Mouse (Mus musculus): ENCODE measurements around the gene 6030408B16Rik.

Gene 6030408B16Rik

GRCm38 (mm10) chr15:101297988-101298387, 5.0 kb downstream of the 6030408B16Rik start:
- DNase-seq (ENCODE audit: low spot score), result no peak

- no peak for DNase-seq (ENCODE audit: low spot score)
Measured at GRCm38 (mm10) chr15:101298550-101298949, 5.5 kb downstream of the 6030408B16Rik start.

- DNase-seq (ENCODE audit: low spot score), result no peak
Measured at GRCm38 (mm10) chr15:101299480-101299960, 6.5 kb downstream of the 6030408B16Rik start.

- DNase-seq (ENCODE audit: low spot score), result no peak
Measured at GRCm38 (mm10) chr15:101300128-101300527, 7.1 kb downstream of the 6030408B16Rik start.

- no peak for DNase-seq (ENCODE audit: low spot score)
Measured at GRCm38 (mm10) chr15:101302201-101302600, 9.2 kb downstream of the 6030408B16Rik start.

- no peak for DNase-seq (ENCODE audit: low spot score)
Measured at GRCm38 (mm10) chr15:101303830-101304229, 10.8 kb downstream of the 6030408B16Rik start.

- DNase-seq (ENCODE audit: low spot score), result no peak
Measured at GRCm38 (mm10) chr15:101306459-101306858, 13.4 kb downstream of the 6030408B16Rik start.

GRCm38 (mm10) chr15:101308440-101309348, 15.7 kb downstream of the 6030408B16Rik start:
- no peak for DNase-seq (ENCODE audit: low spot score)

GRCm38 (mm10) chr15:101309493-101309892, 16.5 kb downstream of the 6030408B16Rik start:
- no peak for DNase-seq (ENCODE audit: low spot score)

GRCm38 (mm10) chr15:101311087-101311770, 18.2 kb downstream of the 6030408B16Rik start:
- DNase-seq (ENCODE audit: low spot score), result no peak

- no peak for DNase-seq (ENCODE audit: low spot score)
Measured at GRCm38 (mm10) chr15:101312006-101312405, 19.0 kb downstream of the 6030408B16Rik start.

GRCm38 (mm10) chr15:101315378-101315777, 22.4 kb downstream of the 6030408B16Rik start:
- DNase-seq (ENCODE audit: low spot score), result no peak

- peak; percentile 86 for DNase-seq (ENCODE audit: low spot score)
Measured at GRCm38 (mm10) chr15:101315832-101316231, 22.8 kb downstream of the 6030408B16Rik start.

GRCm38 (mm10) chr15:101316279-101316912, 23.4 kb downstream of the 6030408B16Rik start:
- no peak for DNase-seq (ENCODE audit: low spot score)

- DNase-seq (ENCODE audit: low spot score), result no peak
Measured at GRCm38 (mm10) chr15:101316913-101317813, 24.2 kb downstream of the 6030408B16Rik start.

- DNase-seq (ENCODE audit: low spot score), result no peak
Measured at GRCm38 (mm10) chr15:101317814-101318500, 24.9 kb downstream of the 6030408B16Rik start.

- peak; percentile 54 for DNase-seq (ENCODE audit: low spot score)
Measured at GRCm38 (mm10) chr15:101318889-101319765, 26.1 kb downstream of the 6030408B16Rik start.

GRCm38 (mm10) chr15:101320010-101320617, 27.1 kb downstream of the 6030408B16Rik start:
- DNase-seq (ENCODE audit: low spot score), result no peak

GRCm38 (mm10) chr15:101320618-101321041, 27.6 kb downstream of the 6030408B16Rik start:
- DNase-seq (ENCODE audit: low spot score), result peak; percentile 39
